Mouse (Mus musculus): ENCODE measurements at regions not wholly inside any gene's neighbourhood (a gene's known extent, or its start where the extent isn't known, plus 50 kb on each side); places are given as distances from the start of the nearest gene placed in this dataset.

DNA sequence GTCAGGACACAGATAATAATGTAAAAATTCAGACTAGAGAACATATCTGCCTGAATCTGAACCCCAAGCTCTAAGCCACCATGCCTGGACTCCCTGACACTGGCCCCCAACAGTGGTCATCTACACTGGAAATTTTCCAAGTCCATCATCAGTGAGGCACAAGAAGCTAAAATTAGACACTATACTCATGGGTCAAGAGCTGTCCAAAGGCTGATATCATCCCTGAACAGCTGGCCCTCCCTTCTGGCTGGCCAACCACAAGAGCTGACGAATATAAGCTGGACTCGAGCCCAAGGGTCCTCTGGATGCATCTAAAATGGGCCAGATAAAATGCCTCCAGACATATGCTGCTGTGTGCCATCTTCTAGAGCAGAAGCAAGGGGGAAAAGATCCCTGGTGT is 298.5 kb upstream of the Ppargc1a start:
- no peak overlapping the region for H3K9ac ChIP-seq (ENCODE audit: insufficient read depth, low read depth)
- H3K79me2 ChIP-seq (replicated peaks; ENCODE audit: control insufficient read depth, extremely low read depth, insufficient read depth, poor library complexity, severe bottlenecking) = no peaks in the 10 kb centered on the region
- no peaks in the 10 kb centered on the region for H3K36me3 ChIP-seq (replicated peaks in 1 of 2; ENCODE audit: control insufficient read depth in 1 of 2, insufficient read depth in 1 of 2, low read length in 1 of 2)
- no peak overlapping the region for H3K4me2 ChIP-seq (ENCODE audit: insufficient read depth, low read depth, poor library complexity, severe bottlenecking)
- dilution Hi-C loops (cut with MboI; ENCODE audit: extremely low pct_ligation_motif_present, extremely low pct_unique_long_range_greater_than_20kb, low sequenced_read_pairs) (no loop called here), in situ Hi-C loops (cut with MboI; ENCODE audit: low pct_ligation_motif_present, low pct_unique_long_range_greater_than_20kb, low sequenced_read_pairs) (no loop called here)
- no peak for DNase-seq (ENCODE audit: extremely low read depth)
- H3K27ac ChIP-seq (ENCODE audit: insufficient read depth, low read depth) = no peak overlapping the region
- H3K4me3 ChIP-seq (replicated peaks in 1 of 3; ENCODE audit: low read depth in 2 of 3, low read length in 2 of 3, poor library complexity in 1 of 3) = no peak overlapping the region
- no peaks in the 10 kb centered on the region for H3K27me3 ChIP-seq (replicated peaks)
- TF ChIP-seq MXI1 (IDR thresholded peaks at IDR 0.05; ENCODE audit: low read depth, low read length) (no peak), CHD2 (IDR thresholded peaks at IDR 0.05; ENCODE audit: low read length) (no peak), ZKSCAN1 (IDR thresholded peaks at IDR 0.05; ENCODE audit: borderline replicate concordance, low read depth, low read length) (no peak), HCFC1 (IDR thresholded peaks at IDR 0.05; ENCODE audit: low read depth, low read length) (no peak), ZNF384 (IDR thresholded peaks at IDR 0.05; ENCODE audit: low read depth, low read length) (no peak), NELFE (IDR thresholded peaks at IDR 0.05; ENCODE audit: low read depth, low read length) (no peak), ZMIZ1 (IDR thresholded peaks at IDR 0.05; ENCODE audit: low read depth, low read length) (no peak), RAD21 (IDR thresholded peaks at IDR 0.05; ENCODE audit: low read depth, low read length) (no peak), USF1 (IDR thresholded peaks at IDR 0.05; ENCODE audit: low read depth, low read length) (no peak), MAX (IDR thresholded peaks at IDR 0.05; ENCODE audit: low read length) (no peak), JUN (IDR thresholded peaks at IDR 0.05; ENCODE audit: insufficient read depth, low read depth, low read length) (no peak), E2F4 (IDR thresholded peaks at IDR 0.05; ENCODE audit: insufficient replicate concordance, low read depth, low read length) (no peak), POLR2A (IDR thresholded peaks at IDR 0.05; ENCODE audit: low read depth, low read length) (no peak), NRF1 (IDR thresholded peaks at IDR 0.05; ENCODE audit: low read depth, low read length) (no peak)
- no peaks in the 10 kb centered on the region for H3K9me3 ChIP-seq (replicated peaks; ENCODE audit: low read length)
- no peaks in the 10 kb centered on the region for H3K4me1 ChIP-seq (ENCODE audit: control insufficient read depth in 1 of 2, insufficient read depth in 2 of 2)

DNA sequence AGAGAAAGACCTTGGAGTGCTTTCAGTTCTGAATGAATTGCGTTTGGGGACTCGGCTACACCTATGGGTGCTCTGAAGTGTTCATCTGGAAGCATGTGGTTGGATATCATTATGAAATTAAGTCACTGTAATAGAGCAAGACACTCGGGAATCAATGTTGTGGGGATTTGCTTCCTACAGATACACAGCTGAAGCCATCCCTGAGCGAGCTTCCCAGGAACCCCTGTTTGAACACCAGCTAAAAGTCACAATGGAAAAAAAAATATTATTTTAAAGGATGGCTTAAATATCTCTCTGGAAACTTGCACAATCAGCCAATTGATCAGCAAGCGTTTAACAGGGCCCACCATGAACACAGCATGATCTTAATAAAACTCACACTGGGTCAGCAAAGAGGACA is 293.0 kb upstream of the Ppargc1a start:
- Histone ChIP-seq H3K9ac (ENCODE audit: insufficient read depth, low read depth) (no peak overlapping the region), H3K4me1 (ENCODE audit: control insufficient read depth in 1 of 2, insufficient read depth in 2 of 2) (no peaks in the 10 kb centered on the region), H3K27ac (ENCODE audit: insufficient read depth, low read depth) (no peak overlapping the region), H3K79me2 (replicated peaks; ENCODE audit: control insufficient read depth, extremely low read depth, insufficient read depth, poor library complexity, severe bottlenecking) (no peaks in the 10 kb centered on the region), H3K36me3 (replicated peaks in 1 of 2; ENCODE audit: control insufficient read depth in 1 of 2, insufficient read depth in 1 of 2, low read length in 1 of 2) (no peaks in the 10 kb centered on the region), H3K4me3 (replicated peaks in 1 of 3; ENCODE audit: low read depth in 2 of 3, low read length in 2 of 3, poor library complexity in 1 of 3) (no peak overlapping the region), H3K9me3 (replicated peaks; ENCODE audit: low read length) (no peaks in the 10 kb centered on the region), H3K4me2 (ENCODE audit: insufficient read depth, low read depth, poor library complexity, severe bottlenecking) (no peak overlapping the region), H3K27me3 (replicated peaks) (no peaks in the 10 kb centered on the region)
- in situ Hi-C loops (cut with MboI; ENCODE audit: low pct_ligation_motif_present, low pct_unique_long_range_greater_than_20kb, low sequenced_read_pairs) = no loop called here
- TF ChIP-seq MAX (IDR thresholded peaks at IDR 0.05; ENCODE audit: low read length) = no peak
- no peak for TF ChIP-seq RAD21 (IDR thresholded peaks at IDR 0.05; ENCODE audit: low read depth, low read length)
- DNase-seq (ENCODE audit: extremely low read depth) = no peak
- dilution Hi-C loops (cut with MboI; ENCODE audit: extremely low pct_ligation_motif_present, extremely low pct_unique_long_range_greater_than_20kb, low sequenced_read_pairs) = no loop called here
